Mouse (Mus musculus) B cell, adult 2 months (primary cell): ENCODE results near the gene Pcca.

Experiments
- DNase-seq, 2 experiments: peaks; one replicate each; pipeline ENCODE4 v3.0.0; 2022

Pcca gene

GRCm38 (mm10) chr14:122891470-122891968 lies 357.4 kb downstream of the Pcca start:
- DNase-seq, result no peak

GRCm38 (mm10) chr14:122896106-122896505 lies 362.0 kb downstream of the Pcca start:
- DNase-seq, result no peak

GRCm38 (mm10) chr14:122898550-122898949 lies 364.4 kb downstream of the Pcca start:
- no peak for DNase-seq

- no peak for DNase-seq
Measured at GRCm38 (mm10) chr14:122900679-122901078, 366.6 kb downstream of the Pcca start.

- no peak for DNase-seq
Measured at GRCm38 (mm10) chr14:122901177-122901576, 367.1 kb downstream of the Pcca start.

GRCm38 (mm10) chr14:122901715-122902114 lies 367.6 kb downstream of the Pcca start:
- no peak for DNase-seq

- no peak for DNase-seq
Measured at GRCm38 (mm10) chr14:122902136-122902535, 368.0 kb downstream of the Pcca start.

GRCm38 (mm10) chr14:122902884-122903283 lies 368.8 kb downstream of the Pcca start:
- no peak for DNase-seq

- DNase-seq, result no peak
Measured at GRCm38 (mm10) chr14:122903923-122904351, 369.8 kb downstream of the Pcca start.

- DNase-seq, result no peak
Measured at GRCm38 (mm10) chr14:122905007-122905406, 370.9 kb downstream of the Pcca start.

GRCm38 (mm10) chr14:122908075-122908474 lies 374.0 kb downstream of the Pcca start:
- no peak for DNase-seq

GRCm38 (mm10) chr14:122909368-122910091 lies 375.4 kb downstream of the Pcca start:
- DNase-seq, result no peak

GRCm38 (mm10) chr14:122911265-122911664 lies 377.1 kb downstream of the Pcca start:
- no peak for DNase-seq

GRCm38 (mm10) chr14:122912137-122912536 lies 378.0 kb downstream of the Pcca start:
- no peak for DNase-seq

- DNase-seq, result peak; percentile 75 to 78
Measured at GRCm38 (mm10) chr14:122912812-122913498, 378.8 kb downstream of the Pcca start.

GRCm38 (mm10) chr14:122913657-122914056 lies 379.5 kb downstream of the Pcca start, which contains the start of gene Ggact:
Gene Ggact (minus strand): TSS chr14:122913757.
- DNase-seq, result no peak

- DNase-seq, result no peak
Measured at GRCm38 (mm10) chr14:122917676-122918075, 383.6 kb downstream of the Pcca start.

- DNase-seq, result no peak
Measured at GRCm38 (mm10) chr14:122920011-122920410, 385.9 kb downstream of the Pcca start.

GRCm38 (mm10) chr14:122936460-122936859 lies 402.3 kb downstream of the Pcca start:
- no peak for DNase-seq
